Mouse (Mus musculus) G1E (cell line): ENCODE measurements around the gene Tspo2. TPM values are rescaled to one million over a fixed set of nuclear protein-coding genes. Genes with fewer than 3 reads are reported as not detected.

Experiments
- ATAC-seq: 2 replicates; pipeline ENCODE4 v1.8.0; 2016; ENCODE audit warnings: mild to moderate bottlenecking; ENCODE audit not compliant: insufficient number of reproducible peaks, poor library complexity, low FRiP score, severe bottlenecking; ENCODE audit errors: extremely low read depth
- DNase-seq: peaks from one replicate; pipeline ENCODE4 v3.0.0; 2012; ENCODE audit warnings: low spot score
- H3K27me3 ChIP-seq: 2 replicates; pipeline ENCODE4 v1.6.1; 2012; ENCODE audit warnings: mild to moderate bottlenecking, low read length, inconsistent platforms; ENCODE audit not compliant: insufficient read depth
- H3K36me3 ChIP-seq: replicated peaks from 2 replicates; pipeline ENCODE3; 2012; ENCODE audit warnings: mild to moderate bottlenecking, inconsistent platforms
- H3K4me1 ChIP-seq: 2 replicates; pipeline ENCODE4 v1.6.1; 2012; ENCODE audit warnings: low read depth, low read length, inconsistent platforms, mixed read lengths; ENCODE audit not compliant: insufficient read depth
- H3K4me3 ChIP-seq: 2 replicates; pipeline ENCODE4 v1.5.1; 2012; ENCODE audit warnings: low read depth, mild to moderate bottlenecking, inconsistent platforms, low read length, moderate library complexity, mixed read lengths
- H3K9me3 ChIP-seq: replicated peaks from 2 replicates; pipeline ENCODE4 v1.6.1; 2012; ENCODE audit warnings: inconsistent platforms
- CTCF ChIP-seq: IDR thresholded peaks from 2 replicates; pipeline ENCODE4 v1.5.1; 2012; ENCODE audit warnings: low read depth, low read length, inconsistent platforms, mixed read lengths
- GATA1 ChIP-seq: IDR thresholded peaks from 2 replicates; pipeline ENCODE4 v1.6.1; 2012; ENCODE audit warnings: borderline replicate concordance, low read length, inconsistent platforms, mixed read lengths
- GATA2 ChIP-seq: IDR thresholded peaks from 2 replicates; pipeline ENCODE4 v1.6.1; 2012; ENCODE audit warnings: low read depth, low read length, inconsistent platforms, borderline replicate concordance
- POLR2AphosphoS5 ChIP-seq: IDR thresholded peaks from 2 replicates; pipeline ENCODE4 v1.6.1; 2012; ENCODE audit warnings: low read depth, low read length, inconsistent platforms; ENCODE audit not compliant: insufficient replicate concordance
- TAL1 ChIP-seq: conservative IDR thresholded peaks from 2 replicates; pipeline ENCODE4 v1.6.1; 2012; ENCODE audit warnings: low read depth, low read length, inconsistent platforms, mixed read lengths
- polyA plus RNA-seq: library from polyadenylated mRNA; stranded (reverse); fragments of >175 nt; gene quantifications from 2 replicates; pipeline ENCODE4 v1.2.3, GENCODE M21; 2012
- total RNA-seq, 2 experiments: library from RNA; stranded (forward) in 1 of 2; stranded (reverse) in 1 of 2; fragments of 200-1000 nt in 1 of 2; fragments of >200 nt in 1 of 2; fragmentation: Nextera tagmentation in 1 of 2; gene quantifications; 2 replicates each; pipeline ENCODE4 v1.2.3; 2014 to 2017

The Tspo2 gene
- total and polyA plus RNA-seq, 3 experiments = 47.5 to 99.5 (median 61.3) TPM

GRCm38 (mm10) chr17:48419571-48419970 lies 31.8 kb downstream of the Tspo2 start:
- TF ChIP-seq CTCF (no peak), POLR2AphosphoS5 (no peak), GATA1 (no peak), TAL1 (no peak), GATA2 (no peak)
- Histone ChIP-seq H3K9me3 (no peaks in the 10 kb centered on the region), H3K27me3 (no peaks in the 10 kb centered on the region), H3K4me3 (no peak overlapping the region), H3K4me1 (peaks cover 35% of the 10 kb centered on the region), H3K36me3 (peaks cover 51% of the 10 kb centered on the region)
- ATAC-seq (no peak), DNase-seq (no peak)

GRCm38 (mm10) chr17:48418781-48419180 lies 32.5 kb downstream of the Tspo2 start:
- ATAC-seq (no peak), DNase-seq (no peak)
- Histone ChIP-seq H3K9me3 (no peaks in the 10 kb centered on the region), H3K4me1 (peaks cover 35% of the 10 kb centered on the region), H3K36me3 (peaks cover 59% of the 10 kb centered on the region), H3K27me3 (no peaks in the 10 kb centered on the region), H3K4me3 (no peak overlapping the region)
- TF ChIP-seq POLR2AphosphoS5 (no peak), GATA1 (no peak), TAL1 (no peak), CTCF (no peak), GATA2 (no peak)

- no peaks in the 10 kb centered on the region for H3K27me3 ChIP-seq
- TF ChIP-seq TAL1 (no peak), GATA1 (no peak), CTCF (no peak)
- H3K36me3 ChIP-seq = peaks cover 64% of the 10 kb centered on the region
- DNase-seq (no peak), ATAC-seq (no peak)
- H3K4me1 ChIP-seq = peaks cover 35% of the 10 kb centered on the region
- H3K4me3 ChIP-seq = no peak overlapping the region
- no peaks in the 10 kb centered on the region for H3K9me3 ChIP-seq
Measured at GRCm38 (mm10) chr17:48418174-48418573, 33.1 kb downstream of the Tspo2 start.

GRCm38 (mm10) chr17:48417521-48417920 lies 33.8 kb downstream of the Tspo2 start:
- DNase-seq (no peak), ATAC-seq (no peak)
- Histone ChIP-seq H3K9me3 (no peaks in the 10 kb centered on the region), H3K4me1 (peaks cover 39% of the 10 kb centered on the region), H3K36me3 (peaks cover 69% of the 10 kb centered on the region), H3K4me3 (no peak overlapping the region), H3K27me3 (no peaks in the 10 kb centered on the region)
- TF ChIP-seq TAL1 (no peak), GATA1 (no peak), GATA2 (no peak), CTCF (no peak), POLR2AphosphoS5 (no peak)

GRCm38 (mm10) chr17:48416425-48417195 lies 34.7 kb downstream of the Tspo2 start:
- H3K4me3 ChIP-seq = no peak overlapping the region
- TF ChIP-seq POLR2AphosphoS5 (no peak), CTCF (peak; percentile 35; the same call in 1 of the 2 replicates), TAL1 (no peak)
- H3K9me3 ChIP-seq = no peaks in the 10 kb centered on the region
- DNase-seq (peak; percentile 36), ATAC-seq (peak; percentile 63)
- no peaks in the 10 kb centered on the region for H3K27me3 ChIP-seq
- H3K36me3 ChIP-seq = peaks cover 78% of the 10 kb centered on the region
- H3K4me1 ChIP-seq = peaks cover 43% of the 10 kb centered on the region

- Histone ChIP-seq H3K27me3 (no peaks in the 10 kb centered on the region), H3K4me3 (no peak overlapping the region), H3K4me1 (peaks cover 43% of the 10 kb centered on the region), H3K9me3 (no peaks in the 10 kb centered on the region), H3K36me3 (peaks cover 78% of the 10 kb centered on the region)
- TF ChIP-seq POLR2AphosphoS5 (no peak), GATA2 (no peak), GATA1 (no peak), TAL1 (no peak), CTCF (no peak)
- DNase-seq (no peak), ATAC-seq (no peak)
Measured at GRCm38 (mm10) chr17:48416011-48416410, 35.3 kb downstream of the Tspo2 start.
